Mouse (Mus musculus) olfactory bulb, adult 2 months (tissue): ENCODE results near the gene Gtsf1.

Source experiments
- CTCF ChIP-seq: fragments of 200-500 bp; IDR thresholded peaks from 2 replicates; pipeline ENCODE4 v1.5.1; 2012; ENCODE audit warnings: low read depth, mild to moderate bottlenecking, low read length, moderate library complexity; ENCODE audit not compliant: insufficient read depth
- POLR2A ChIP-seq: fragments of 200-500 bp; IDR thresholded peaks from 2 replicates; pipeline ENCODE4 v1.6.1; 2012; ENCODE audit warnings: mild to moderate bottlenecking, low read depth, low read length, moderate library complexity; ENCODE audit not compliant: insufficient read depth

- no peak for TF ChIP-seq POLR2A
- no peak for TF ChIP-seq CTCF
These were observed 67.9 kb downstream of the Gtsf1 start for GRCm38 (mm10) chr15:103362333-103362732.
